Mouse (Mus musculus): ENCODE data around the gene Abhd8. TPM values are rescaled to one million over a fixed set of nuclear protein-coding genes. Genes with fewer than 3 reads are reported as not detected.

Abhd8 gene
- total and polyA plus RNA-seq, 2 experiments from 2014 or later = 168 to 210 TPM

- WGBS = 92% methylated on average over 6 of the region's 6 CpGs
- H3K9me3 ChIP-seq (ENCODE audit: low read length) = no peaks in the 10 kb centered on the region
- no peaks in the 10 kb centered on the region for H3K27me3 ChIP-seq (ENCODE audit: insufficient read depth, low read length)
- H3K4me3 ChIP-seq (ENCODE audit: low read depth, low read length) = no peak overlapping the region
- no peak for TF ChIP-seq CTCF (IDR thresholded peaks at IDR 0.05; ENCODE audit: low read depth)
- no peak overlapping the region for H3K9ac ChIP-seq
- H3K4me1 ChIP-seq (ENCODE audit: insufficient read depth) = peaks cover 16% of the 10 kb centered on the region
- H3K27ac ChIP-seq (ENCODE audit: low read depth, low read length) = no peak overlapping the region
- no peak overlapping the region for H3K4me2 ChIP-seq (ENCODE audit: low read depth)
- ATAC-seq (no peak), DNase-seq (no peak)
- H3K36me3 ChIP-seq (ENCODE audit: insufficient read depth) = peaks cover 44% of the 10 kb centered on the region
Observed at GRCm38 (mm10) chr8:71460716-71461115, 2.7 kb downstream of the Abhd8 start.

GRCm38 (mm10) chr8:71457659-71458270 lies 5.7 kb downstream of the Abhd8 start:
- WGBS = 88% methylated on average over 20 of the region's 20 CpGs
- Histone ChIP-seq H3K4me1 (ENCODE audit: insufficient read depth) (peaks cover 7% of the 10 kb centered on the region; the same call in 1 of the 2 replicates), H3K4me3 (ENCODE audit: low read depth, low read length) (no peak overlapping the region), H3K4me2 (ENCODE audit: low read depth) (no peak overlapping the region), H3K27me3 (ENCODE audit: insufficient read depth, low read length) (no peaks in the 10 kb centered on the region), H3K9me3 (ENCODE audit: low read length) (no peaks in the 10 kb centered on the region), H3K27ac (ENCODE audit: low read depth, low read length) (no peak overlapping the region), H3K36me3 (ENCODE audit: insufficient read depth) (peaks cover 44% of the 10 kb centered on the region), H3K9ac (no peak overlapping the region)
- no peak for TF ChIP-seq CTCF (IDR thresholded peaks at IDR 0.05; ENCODE audit: low read depth)
- ATAC-seq (no peak), DNase-seq (no peak)

- H3K27ac ChIP-seq (ENCODE audit: low read depth, low read length) = no peak overlapping the region
- H3K27me3 ChIP-seq (ENCODE audit: insufficient read depth, low read length) = no peaks in the 10 kb centered on the region
- H3K9ac ChIP-seq = no peak overlapping the region
- H3K36me3 ChIP-seq (ENCODE audit: insufficient read depth) = peaks cover 44% of the 10 kb centered on the region
- ATAC-seq = no peak
- H3K4me3 ChIP-seq (ENCODE audit: low read depth, low read length) = no peak overlapping the region
- H3K4me2 ChIP-seq (ENCODE audit: low read depth) = no peak overlapping the region
- TF ChIP-seq CTCF (IDR thresholded peaks at IDR 0.05; ENCODE audit: low read depth) = no peak
- H3K9me3 ChIP-seq (ENCODE audit: low read length) = no peaks in the 10 kb centered on the region
- WGBS = 44% methylated on average over 22 of the region's 22 CpGs
- no peaks in the 10 kb centered on the region for H3K4me1 ChIP-seq (ENCODE audit: insufficient read depth)
- no peak for DNase-seq
Observed at GRCm38 (mm10) chr8:71456906-71457305, 6.5 kb downstream of the Abhd8 start.

GRCm38 (mm10) chr8:71454668-71455067 lies 8.8 kb downstream of the Abhd8 start:
- H3K4me2 ChIP-seq (ENCODE audit: low read depth) = no peak overlapping the region
- H3K9me3 ChIP-seq (ENCODE audit: low read length) = no peaks in the 10 kb centered on the region
- no peak overlapping the region for H3K9ac ChIP-seq
- WGBS = 88% methylated on average over 8 of the region's 8 CpGs
- peaks cover 32% of the 10 kb centered on the region for H3K36me3 ChIP-seq (ENCODE audit: insufficient read depth)
- H3K27ac ChIP-seq (ENCODE audit: low read depth, low read length) = no peak overlapping the region
- no peak for ATAC-seq
- H3K4me3 ChIP-seq (ENCODE audit: low read depth, low read length) = no peak overlapping the region
- H3K27me3 ChIP-seq (ENCODE audit: insufficient read depth, low read length) = no peaks in the 10 kb centered on the region
- DNase-seq = no peak
- H3K4me1 ChIP-seq (ENCODE audit: insufficient read depth) = no peaks in the 10 kb centered on the region
- no peak for TF ChIP-seq CTCF (IDR thresholded peaks at IDR 0.05; ENCODE audit: low read depth)

- H3K27ac ChIP-seq (ENCODE audit: low read depth, low read length) = no peak overlapping the region
- WGBS = 88% methylated on average over 2 of the region's 2 CpGs
Observed at GRCm38 (mm10) chr8:71452669-71453068, 10.8 kb downstream of the Abhd8 start.

GRCm38 (mm10) chr8:71451777-71452176 lies 11.7 kb downstream of the Abhd8 start:
- no peak overlapping the region for H3K4me2 ChIP-seq (ENCODE audit: low read depth)
- H3K36me3 ChIP-seq (ENCODE audit: insufficient read depth) = peaks cover 6% of the 10 kb centered on the region
- H3K4me1 ChIP-seq (ENCODE audit: insufficient read depth) = no peaks in the 10 kb centered on the region
- H3K27me3 ChIP-seq (ENCODE audit: insufficient read depth, low read length) = no peaks in the 10 kb centered on the region
- ATAC-seq = no peak
- no peaks in the 10 kb centered on the region for H3K9me3 ChIP-seq (ENCODE audit: low read length)
- H3K27ac ChIP-seq (ENCODE audit: low read depth, low read length) = no peak overlapping the region
- WGBS = 57% methylated on average over 11 of the region's 11 CpGs
- no peak for TF ChIP-seq CTCF (IDR thresholded peaks at IDR 0.05; ENCODE audit: low read depth)
- no peak overlapping the region for H3K9ac ChIP-seq
- no peak overlapping the region for H3K4me3 ChIP-seq (ENCODE audit: low read depth, low read length)
- DNase-seq = no peak

More at GRCm38 (mm10) chr8:71452669-71453068, 10.8 kb downstream of the Abhd8 start:
- Histone ChIP-seq H3K4me2 (ENCODE audit: low read depth) (no peak overlapping the region), H3K9ac (no peak overlapping the region), H3K4me1 (ENCODE audit: insufficient read depth) (no peaks in the 10 kb centered on the region), H3K4me3 (ENCODE audit: low read depth, low read length) (no peak overlapping the region), H3K27me3 (ENCODE audit: insufficient read depth, low read length) (no peaks in the 10 kb centered on the region), H3K9me3 (ENCODE audit: low read length) (no peaks in the 10 kb centered on the region), H3K36me3 (ENCODE audit: insufficient read depth) (peaks cover 14% of the 10 kb centered on the region)
- DNase-seq = no peak
- no peak for ATAC-seq
- no peak for TF ChIP-seq CTCF (IDR thresholded peaks at IDR 0.05; ENCODE audit: low read depth)

- DNase-seq (no peak), ATAC-seq (no peak)
- no peaks in the 10 kb centered on the region for H3K27me3 ChIP-seq (ENCODE audit: insufficient read depth, low read length)
- TF ChIP-seq CTCF (IDR thresholded peaks at IDR 0.05; ENCODE audit: low read depth) = no peak
- H3K9me3 ChIP-seq (ENCODE audit: low read length) = no peaks in the 10 kb centered on the region
- no peak overlapping the region for H3K9ac ChIP-seq
- H3K4me1 ChIP-seq (ENCODE audit: insufficient read depth) = no peaks in the 10 kb centered on the region
- H3K4me3 ChIP-seq (ENCODE audit: low read depth, low read length) = no peak overlapping the region
- H3K4me2 ChIP-seq (ENCODE audit: low read depth) = no peak overlapping the region
- 71% methylated on average over 4 of the region's 4 CpGs for WGBS
- H3K27ac ChIP-seq (ENCODE audit: low read depth, low read length) = no peak overlapping the region
- peaks cover 2% of the 10 kb centered on the region; the same call in 1 of the 2 replicates for H3K36me3 ChIP-seq (ENCODE audit: insufficient read depth)
Observed at GRCm38 (mm10) chr8:71451337-71451736, 12.1 kb downstream of the Abhd8 start.

All from forebrain, postnatal 0 days (tissue).